Mouse (Mus musculus) ovary, adult 18-20 months (tissue): ENCODE measurements at regions not wholly inside any gene's neighbourhood (a gene's known extent, or its start where the extent isn't known, plus 50 kb on each side); places are given as distances from the start of the nearest gene placed in this dataset.

ENCODE experiments used
- DNase-seq: peaks from one replicate; pipeline ENCODE4 v3.0.0; 2022; ENCODE audit warnings: low spot score, mixed read lengths

DNA sequence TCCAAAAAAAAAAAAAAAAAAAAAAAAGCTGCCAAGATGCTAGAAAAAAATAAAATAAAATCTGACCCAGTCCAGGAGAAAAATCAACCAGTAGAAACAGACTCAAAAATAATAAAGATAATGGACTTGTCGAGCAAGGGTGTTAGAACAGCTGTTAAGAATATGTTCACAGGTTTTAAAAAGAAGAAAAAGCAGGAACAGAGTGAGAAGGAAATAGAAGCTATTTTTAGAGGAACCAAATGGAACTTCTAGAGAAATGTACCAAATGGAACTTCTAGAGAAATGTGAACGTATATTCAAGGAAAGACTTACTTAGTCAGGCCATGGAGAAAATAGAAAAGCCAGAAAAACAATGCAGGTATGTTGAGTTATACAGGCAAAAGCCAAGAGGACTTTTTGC, 662.4 kb upstream of the Jmjd1c start:
- DNase-seq, result no peak

DNA sequence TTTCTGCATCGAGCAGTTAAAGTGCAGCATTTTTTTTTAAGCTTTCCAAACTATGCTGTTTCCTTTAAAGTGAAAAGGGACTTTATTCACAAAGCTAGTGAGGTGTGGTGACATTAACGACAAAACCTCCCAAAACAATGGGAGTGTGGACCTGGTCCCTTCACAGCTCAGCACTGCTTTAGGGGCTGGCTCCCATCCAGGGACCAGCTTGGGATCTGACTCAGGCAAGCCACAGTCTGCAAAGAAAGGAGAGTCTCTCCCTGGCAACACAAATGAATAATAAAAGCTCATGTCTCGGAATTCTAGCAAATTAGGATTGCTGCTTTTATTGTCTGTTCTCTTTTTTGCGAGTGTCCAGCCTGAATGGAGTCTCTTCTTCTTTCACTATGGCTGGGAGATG, 625.2 kb upstream of the Jmjd1c start:
- no peak for DNase-seq

DNA sequence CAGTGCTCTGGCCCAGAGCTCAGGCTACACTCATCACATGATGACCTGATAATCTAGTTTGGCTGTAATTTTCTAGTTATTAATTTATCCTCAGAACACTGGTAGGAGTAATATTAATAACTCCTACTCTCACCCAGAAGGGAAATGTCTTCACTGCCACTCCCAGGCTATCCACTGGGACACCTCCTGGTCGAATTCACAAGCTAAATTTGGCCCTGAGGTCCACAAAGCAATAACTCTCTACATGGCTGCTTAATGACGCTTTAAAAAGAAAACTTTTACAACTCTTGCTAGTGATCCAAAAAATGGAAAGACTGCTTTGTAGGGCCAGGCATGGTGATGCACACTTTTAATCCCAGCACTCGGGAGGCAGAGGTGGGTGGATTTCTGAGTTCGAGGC, 623.9 kb upstream of the Jmjd1c start:
- no peak for DNase-seq

DNA sequence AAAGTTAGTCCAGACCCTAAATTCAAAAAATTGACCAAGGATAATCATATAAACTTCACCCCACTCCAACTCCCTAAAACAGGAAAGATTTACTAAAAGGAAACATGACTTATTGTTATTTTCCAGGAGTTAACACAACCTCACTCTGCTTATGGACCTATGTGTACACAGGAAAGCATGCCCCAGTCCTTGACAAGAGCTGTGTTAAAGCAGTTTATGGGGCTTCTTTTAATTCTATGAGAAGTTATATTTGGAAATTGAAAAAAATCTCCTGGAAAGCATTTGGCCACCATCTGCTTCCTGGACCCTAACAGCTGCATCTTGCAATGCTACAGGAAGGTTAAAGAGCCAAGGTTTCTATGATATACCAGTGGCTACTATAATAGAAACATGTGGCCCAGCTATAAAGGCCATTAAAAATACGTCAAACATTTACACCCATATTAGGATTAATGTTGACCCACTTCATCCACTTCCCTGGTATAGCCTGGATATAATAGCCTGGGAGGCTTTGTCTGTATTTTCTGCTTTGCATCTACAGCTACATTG, 620.7 kb upstream of the Jmjd1c start:
- no peak for DNase-seq

DNA sequence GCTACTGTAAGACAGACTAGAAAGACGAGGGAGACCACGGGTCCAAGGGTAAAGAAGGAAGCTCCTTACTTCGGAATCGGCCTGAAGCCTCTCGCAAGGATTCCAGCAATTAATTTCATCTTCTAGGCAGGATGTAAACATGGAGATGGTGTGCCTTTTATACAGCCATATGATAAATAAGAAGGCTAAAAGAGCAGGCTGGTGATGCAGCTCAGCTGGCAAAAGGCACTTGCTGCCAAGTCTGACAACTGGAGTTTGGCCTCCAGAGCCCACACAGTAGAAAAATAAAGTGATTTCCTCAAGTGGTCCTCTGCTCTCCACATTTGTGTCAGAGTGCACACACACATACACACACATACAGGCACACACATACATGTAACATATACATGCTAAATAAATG, 605.1 kb upstream of the Jmjd1c start:
- DNase-seq, result no peak

DNA sequence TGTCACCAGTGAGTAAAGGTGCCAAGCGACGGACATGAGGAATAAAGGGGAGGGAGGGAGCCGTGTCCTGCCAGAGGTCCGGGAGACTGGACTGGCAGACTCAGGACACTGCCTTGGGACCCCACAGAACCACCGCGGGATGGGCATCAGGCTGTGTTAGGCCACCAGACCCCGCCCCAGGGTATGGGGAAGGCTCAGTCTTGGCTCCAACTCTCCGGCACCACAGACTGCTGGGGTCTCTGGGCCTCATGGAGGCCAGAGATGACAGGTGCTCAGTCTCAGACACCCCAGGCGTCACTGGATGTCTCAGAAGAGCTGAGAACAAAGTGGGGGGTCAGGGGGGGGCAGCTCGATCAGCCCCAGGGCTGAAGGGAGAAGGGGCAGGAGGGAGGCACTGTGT, 604.1 kb upstream of the Jmjd1c start:
- no peak for DNase-seq

DNA sequence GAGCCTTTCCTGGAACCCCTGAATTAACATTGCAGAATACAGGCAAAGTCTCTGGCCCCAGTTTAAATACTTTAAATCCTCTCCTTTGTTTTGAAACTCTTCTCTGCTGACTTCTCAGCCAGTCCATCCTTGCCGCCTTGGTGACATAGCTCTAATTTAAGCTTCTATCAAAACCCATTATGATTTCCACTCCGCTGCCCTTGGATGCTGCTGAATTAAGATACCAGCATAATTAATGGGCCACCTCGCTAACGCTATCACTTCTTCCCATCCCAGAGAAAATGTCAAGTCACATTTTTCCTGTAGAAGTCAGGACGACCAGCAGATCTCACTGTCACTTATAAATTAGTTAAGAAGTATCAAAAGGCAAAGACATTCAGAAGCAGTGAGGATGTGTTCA, 556.1 kb upstream of the Jmjd1c start:
- no peak for DNase-seq

DNA sequence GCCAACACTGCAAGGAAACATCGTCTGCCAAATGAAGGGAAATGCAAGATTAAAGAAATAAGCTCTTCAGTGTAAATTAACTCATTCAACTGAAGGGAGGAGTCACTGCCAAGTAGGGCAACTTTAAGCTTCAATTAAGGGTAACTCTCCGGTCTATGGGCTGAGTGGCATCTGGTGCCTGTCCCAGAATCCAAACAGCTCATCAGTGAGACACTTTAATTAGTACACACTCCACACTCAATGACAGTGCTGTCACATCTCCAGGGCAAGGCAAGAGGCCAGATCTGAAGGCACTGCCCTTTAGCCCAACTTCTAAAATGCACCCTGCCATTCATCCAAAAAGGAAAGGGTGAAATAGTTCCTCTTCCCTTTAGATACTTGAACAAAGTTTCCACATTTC, 549.3 kb upstream of the Jmjd1c start:
- no peak for DNase-seq

DNA sequence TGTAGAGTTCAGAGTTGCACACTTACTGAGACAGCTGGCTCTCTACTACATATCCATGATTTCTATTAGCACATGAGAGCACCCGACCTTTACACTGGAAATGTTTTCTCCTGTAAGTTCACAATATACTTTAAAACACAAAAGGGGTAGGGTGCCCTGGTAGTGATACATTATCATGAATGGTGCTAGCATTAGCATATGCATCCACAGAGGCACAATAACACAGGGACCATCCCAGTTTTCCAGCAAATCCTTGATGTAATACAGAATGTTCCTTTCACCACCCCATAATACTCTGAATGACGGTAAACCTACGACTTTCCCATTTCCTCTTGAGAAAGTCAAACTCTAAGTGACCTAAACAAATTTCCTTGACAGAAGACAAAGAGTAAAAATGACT, 548.3 kb upstream of the Jmjd1c start:
- DNase-seq, result no peak

DNA sequence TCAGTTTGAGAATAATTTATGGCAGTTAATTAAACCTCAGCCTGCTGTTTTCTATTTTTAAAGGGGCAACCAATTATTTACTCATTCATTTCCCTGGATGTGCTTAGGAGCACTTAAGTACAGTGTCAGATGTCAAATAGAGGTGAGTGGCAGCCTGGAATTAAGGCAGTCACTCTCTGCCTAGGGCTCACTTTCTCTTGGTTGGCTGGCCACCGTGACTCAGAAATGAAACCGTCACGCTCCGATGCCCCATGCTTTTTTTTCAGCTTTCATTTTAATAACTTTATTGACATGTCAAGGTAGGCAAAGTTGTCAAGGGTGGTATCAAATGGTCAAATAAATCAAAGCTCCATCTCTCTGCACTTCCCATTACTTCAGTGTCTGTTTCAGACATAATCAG, 547.9 kb upstream of the Jmjd1c start:
- DNase-seq, result no peak

DNA sequence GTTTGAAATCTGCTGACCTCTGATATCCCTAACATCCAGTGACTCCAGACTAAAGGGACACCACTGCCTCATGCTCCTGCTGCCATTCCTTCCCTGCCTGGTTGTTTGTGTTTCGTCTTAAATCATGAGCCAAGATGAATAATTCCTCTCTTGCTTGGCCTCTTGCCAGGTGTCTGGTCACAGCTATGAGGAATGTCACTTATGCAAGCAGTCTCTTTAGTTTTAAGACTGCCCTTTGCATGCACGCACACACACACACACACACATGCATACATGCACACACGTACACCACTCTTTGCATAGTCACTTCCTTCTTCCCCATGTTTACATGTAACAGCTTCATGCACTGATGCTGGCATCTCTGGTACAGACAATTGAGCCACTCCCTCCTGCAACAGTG, 543.0 kb upstream of the Jmjd1c start:
- no peak for DNase-seq

DNA sequence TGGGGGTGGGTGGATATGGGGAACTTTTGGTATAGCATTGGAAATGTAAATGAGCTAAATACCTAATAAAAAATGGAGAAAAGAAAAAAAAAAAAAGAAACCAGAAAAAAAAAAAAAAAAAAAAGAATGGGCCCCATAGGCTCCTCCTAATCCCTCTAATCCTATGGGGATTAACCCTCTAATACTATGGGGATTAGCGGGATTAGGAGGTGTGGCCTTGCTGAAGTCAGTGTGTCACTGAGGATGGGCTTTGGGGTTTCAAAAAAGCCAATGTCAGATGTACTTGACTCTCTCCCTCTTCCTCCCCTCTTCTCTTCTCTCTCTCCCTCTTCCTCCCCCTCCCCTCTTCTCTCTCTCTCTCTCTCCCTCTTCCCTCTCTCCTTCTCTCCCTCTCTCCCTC, 541.7 kb upstream of the Jmjd1c start:
- DNase-seq, result no peak

DNA sequence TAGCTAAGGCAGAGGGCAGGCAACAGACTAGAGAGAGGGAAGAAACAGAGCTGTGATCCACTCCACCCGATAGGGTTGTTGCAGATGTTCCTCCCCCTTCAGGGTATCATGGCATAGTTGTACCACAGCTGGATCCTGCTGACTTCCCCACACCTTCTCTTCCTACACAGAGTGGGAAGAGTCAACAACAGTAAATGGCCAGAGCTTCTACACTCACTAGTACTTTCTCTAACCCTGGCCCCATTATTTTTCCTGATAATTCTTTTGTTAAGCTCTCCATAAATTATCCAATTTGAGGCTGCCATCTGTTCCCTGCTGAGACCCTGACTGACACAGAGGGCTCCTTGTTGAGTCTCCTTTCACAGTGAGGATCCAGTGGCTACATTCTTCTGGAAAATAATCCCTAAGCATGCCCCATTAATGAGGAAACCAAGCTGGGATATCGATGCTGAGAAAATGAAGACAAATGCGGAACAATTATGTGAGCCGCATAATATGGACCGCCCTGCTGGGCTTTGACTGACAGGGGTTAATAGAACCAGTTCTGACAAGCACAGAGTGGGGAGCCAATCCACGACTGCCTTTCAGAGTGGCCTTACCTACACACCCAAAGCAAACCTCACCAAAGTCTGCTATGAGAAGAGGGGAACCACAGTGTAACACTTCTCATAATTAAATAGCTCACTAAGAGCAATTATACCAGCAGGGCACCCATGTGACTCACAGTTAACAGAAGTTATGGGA, 537.7 kb upstream of the Jmjd1c start:
- no peak for DNase-seq

DNA sequence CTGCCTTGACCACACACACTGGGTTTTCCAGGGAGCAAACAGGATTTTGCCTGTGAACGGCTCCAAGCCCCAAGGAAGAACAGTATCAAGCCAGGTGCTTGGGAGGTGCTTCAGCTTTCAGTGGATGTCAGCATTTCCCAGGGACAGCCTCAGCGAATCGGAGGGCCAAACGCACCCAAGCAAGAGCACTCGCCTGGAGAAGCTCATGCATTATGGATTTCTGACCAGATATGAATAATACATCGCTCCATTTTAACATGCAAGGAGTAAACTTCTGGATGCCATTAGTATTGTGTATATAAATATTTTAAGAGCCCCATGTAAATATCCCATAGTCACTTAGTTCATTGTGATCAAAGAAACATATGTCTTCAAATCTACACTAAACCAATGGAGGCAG, 530.6 kb upstream of the Jmjd1c start:
- no peak for DNase-seq

DNA sequence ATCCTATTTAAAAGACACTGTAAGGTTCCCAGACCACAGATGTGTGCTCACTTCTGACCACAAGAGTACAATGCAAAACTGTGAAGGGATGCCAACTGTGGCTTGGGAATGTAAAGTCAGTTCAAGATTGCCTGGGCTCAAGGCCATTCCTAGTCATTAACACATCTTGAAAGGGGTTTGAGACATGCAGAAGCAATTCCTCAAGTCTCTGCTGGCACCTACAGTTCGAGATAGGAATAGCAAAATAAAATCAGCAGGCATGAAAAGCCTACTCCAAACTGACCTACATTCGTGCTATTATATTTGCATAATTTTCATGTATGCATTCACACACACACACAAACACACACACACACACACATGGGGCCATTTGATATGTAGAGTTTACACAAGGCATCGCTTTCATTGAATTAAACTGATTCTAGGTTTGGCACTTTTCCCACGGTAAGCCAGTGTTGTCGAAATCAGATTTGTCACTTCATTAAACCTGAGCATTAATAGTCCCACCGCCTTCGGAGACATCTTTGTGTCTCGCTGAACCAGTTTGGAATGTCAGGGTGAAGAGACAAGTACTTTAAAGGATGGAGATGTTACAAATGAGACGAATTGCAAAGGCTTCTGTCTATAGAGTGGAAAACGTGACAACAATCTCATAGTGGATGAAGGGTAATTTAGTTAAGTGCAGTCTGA, 520.9 kb upstream of the Jmjd1c start:
- DNase-seq, result no peak

DNA sequence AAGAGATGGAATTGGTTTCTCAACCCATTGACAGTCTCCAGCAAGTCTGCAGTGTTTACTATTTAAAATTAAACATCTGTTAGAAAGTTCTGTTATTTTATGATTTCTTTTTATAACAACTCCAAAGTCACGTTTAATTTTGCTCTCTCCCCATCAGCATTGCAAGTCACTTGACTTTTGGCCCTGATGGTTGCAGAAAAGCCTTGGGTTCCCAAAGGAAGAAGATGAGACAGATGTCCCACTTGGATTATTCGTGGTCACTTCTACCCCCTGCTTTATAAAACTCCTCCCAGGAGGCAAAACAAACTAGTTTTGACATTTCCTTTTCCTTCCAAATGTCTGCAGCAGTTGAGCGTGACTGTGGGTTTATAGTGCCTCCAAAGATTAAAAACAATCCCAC, 502.9 kb upstream of the Jmjd1c start:
- DNase-seq, result no peak

DNA sequence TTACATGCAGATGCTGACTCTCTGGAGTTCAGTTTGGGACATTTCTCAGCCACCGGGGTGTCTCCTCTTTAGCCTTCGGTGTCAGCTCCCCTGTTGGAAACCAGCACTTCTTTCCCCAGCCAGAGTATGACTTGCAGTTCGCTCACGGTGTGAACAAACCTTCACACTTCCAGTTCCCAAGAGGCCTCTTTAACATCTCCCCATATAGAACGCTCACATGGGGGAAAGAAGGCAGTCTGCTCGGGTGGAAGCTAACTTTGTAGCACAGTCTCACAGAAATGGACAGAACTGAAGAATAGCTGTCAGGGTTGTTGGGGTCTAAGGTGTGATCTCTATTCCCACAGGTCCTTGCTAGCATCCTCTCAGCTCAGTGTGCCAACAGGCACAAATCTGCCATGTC, 502.4 kb upstream of the Jmjd1c start:
- no peak for DNase-seq

DNA sequence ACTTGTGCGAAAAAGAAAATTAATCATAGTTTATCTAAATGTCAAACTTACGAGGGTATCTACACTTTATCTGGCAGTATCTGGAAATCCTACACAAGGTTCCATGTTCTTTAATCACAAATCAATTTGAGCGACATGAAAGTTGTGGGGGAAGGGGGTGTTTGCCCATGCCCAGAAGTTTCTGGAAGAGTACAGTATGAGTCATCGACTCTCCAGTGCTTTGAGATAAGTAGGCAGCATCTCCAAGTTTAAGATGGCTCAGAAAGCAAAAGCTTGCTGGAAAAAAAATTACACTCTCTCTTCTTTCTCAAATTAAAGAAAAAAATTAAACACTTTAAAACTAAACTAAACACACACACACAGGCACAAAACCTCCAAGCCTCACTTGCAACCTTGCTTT, 498.0 kb upstream of the Jmjd1c start:
- DNase-seq, result no peak

DNA sequence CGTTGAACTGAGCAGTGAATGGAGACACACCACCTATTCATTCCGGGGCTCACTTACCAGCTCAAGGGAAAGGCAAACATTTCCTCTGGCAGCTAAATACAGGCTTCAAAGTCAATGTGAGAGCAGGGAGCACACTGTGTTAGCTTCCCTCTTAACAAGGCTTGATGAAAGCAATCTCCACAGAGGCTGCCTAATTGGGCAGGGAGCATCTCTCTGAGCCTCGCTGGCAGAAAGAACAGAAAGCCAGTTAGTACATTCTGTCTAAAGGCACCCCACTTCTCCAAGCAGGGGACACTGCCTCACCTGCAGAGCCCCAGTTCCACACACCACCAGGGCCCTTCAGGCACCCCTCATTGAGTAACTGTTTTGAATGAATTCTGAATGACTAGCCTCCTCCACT, 488.8 kb upstream of the Jmjd1c start:
- DNase-seq, result no peak

DNA sequence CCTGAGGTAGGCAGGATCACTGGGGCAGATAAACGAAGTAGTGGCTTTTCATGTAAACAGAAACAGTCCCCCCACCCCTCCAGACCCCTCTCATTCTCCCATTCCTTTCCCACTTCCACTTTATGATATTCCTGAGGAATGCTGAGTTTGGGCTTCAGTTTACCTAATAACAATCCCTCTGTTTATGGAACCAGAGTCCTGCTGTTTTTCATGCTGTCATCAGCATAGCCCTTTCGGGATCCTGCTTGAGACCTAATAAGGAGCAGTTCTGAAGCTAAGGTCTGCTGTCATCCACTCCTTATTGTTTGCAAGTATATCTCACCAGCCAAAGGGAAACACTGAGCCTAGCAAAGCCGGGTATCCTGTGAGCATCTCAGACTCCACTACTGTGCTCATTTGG, 479.6 kb upstream of the Jmjd1c start:
- DNase-seq, result no peak

DNA sequence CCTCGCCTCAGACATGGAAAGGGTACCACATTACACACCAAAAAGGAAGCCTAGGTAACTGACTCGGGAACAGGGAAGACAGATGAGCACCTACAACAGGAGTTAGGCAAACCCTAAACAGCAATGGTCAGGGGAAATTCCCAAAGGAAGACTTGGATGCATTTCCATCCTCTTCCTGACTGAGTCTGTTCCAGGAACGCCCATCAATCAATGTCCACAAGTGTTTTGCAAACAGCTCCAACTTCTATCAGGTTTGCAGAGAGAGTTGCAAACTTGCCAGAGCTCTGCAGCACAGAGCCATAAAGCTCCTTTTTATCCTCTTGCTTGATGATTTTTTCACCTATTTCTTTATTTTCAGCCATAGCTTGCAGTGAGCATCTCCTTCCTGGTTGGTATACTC, 464.9 kb upstream of the Jmjd1c start:
- no peak for DNase-seq

DNA sequence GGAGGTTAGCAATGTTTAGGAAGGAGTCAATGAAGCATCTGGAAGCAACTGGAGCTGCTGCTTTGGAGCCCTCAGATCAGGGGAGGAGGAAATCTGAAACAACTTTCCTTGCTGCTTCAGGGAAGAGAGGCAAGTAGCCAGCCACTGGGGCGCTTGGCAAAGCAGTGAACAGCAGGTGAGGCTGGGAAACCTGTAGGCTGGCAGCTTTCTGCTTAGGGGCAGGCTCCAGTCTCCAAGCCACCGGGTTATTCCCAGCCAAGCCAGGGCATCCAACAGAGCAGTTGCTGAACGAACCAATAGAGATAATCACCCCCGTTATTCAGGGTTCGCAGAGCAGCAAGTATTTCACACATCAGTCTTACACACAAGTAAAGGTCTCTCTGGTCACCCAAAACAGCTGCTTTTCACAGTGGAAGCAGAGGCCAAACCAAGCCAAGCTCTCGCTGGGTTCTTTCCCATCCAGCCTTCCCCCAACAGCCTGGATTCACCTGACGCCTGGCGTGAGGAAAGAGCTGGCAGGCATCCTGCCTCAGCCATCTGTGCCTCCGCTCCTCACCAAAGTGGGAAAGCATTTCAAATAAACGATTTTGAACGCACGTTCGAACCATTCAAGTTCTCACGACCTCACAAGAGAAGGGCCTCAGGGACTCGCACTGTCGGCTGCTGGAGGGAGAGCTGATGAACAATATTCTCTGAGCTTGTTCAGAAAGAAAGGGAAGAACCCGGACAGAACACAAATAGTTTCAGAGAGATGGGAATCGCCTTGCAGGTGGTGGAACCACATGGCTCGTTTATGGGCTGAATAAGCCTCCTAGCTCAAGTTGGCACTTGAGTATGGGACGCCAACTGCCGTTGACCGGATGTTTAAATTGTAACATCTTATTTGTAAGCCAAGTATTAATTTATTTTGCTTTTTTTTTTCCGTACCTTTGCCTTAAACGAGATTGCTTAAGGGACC, 454.8 kb upstream of the Jmjd1c start:
- no peak for DNase-seq

DNA sequence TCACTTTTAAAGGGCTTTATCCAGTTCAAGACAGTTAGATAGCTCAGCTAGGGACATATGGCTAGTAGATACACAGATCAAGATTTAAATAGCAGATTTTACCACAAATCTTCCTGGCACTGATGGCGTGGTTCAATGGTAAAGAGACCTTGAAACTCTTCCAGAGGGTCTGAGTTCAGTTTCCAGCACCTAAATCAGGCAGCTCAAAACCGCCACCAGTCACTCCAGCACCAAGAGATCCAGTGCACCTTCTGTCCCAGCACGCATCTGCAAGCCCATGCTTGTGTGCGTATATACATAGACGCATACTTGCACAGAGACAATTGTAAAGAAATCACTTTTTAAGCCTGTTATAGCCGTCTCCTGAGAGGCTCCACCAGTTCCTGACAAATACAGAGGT, 454.0 kb upstream of the Jmjd1c start:
- no peak for DNase-seq
